Mouse (Mus musculus) lung, embryonic 15.5 days (tissue): ENCODE results near the gene Heatr6. TPM values are rescaled to one million over a fixed set of nuclear protein-coding genes. Genes with fewer than 3 reads are reported as not detected.

Experiments
- ATAC-seq: fragments of 200-750 bp; cut with Nextera tagmentation; 2 replicates; pipeline ENCODE4 v1.8.0; 2017; ENCODE audit warnings: moderate number of reproducible peaks, borderline replicate concordance; ENCODE audit not compliant: low FRiP score, low TSS enrichment; ENCODE audit errors: extremely low read depth
- H3K27ac ChIP-seq: fragments of 300-500 bp; sonication (generic); 2 replicates; pipeline ENCODE4 v1.5.1; 2015; ENCODE audit warnings: moderate library complexity, mild to moderate bottlenecking, inconsistent platforms
- H3K27me3 ChIP-seq: fragments of 300-500 bp; sonication (generic); 2 replicates; pipeline ENCODE4 v1.6.1; 2015; ENCODE audit warnings: inconsistent platforms
- H3K36me3 ChIP-seq: fragments of 300-500 bp; sonication (generic); 2 replicates; pipeline ENCODE4 v1.6.1; 2015; ENCODE audit warnings: inconsistent platforms
- H3K4me1 ChIP-seq: fragments of 300-500 bp; sonication (generic); 2 replicates; pipeline ENCODE4 v1.6.1; 2015; ENCODE audit warnings: inconsistent platforms
- H3K4me2 ChIP-seq: fragments of 300-500 bp; sonication (generic); 2 replicates; pipeline ENCODE4 v1.6.1; 2015; ENCODE audit warnings: inconsistent platforms, mild to moderate bottlenecking, moderate library complexity
- H3K4me3 ChIP-seq: fragments of 300-500 bp; sonication (generic); 2 replicates; pipeline ENCODE4 v1.5.1; 2015; ENCODE audit warnings: mild to moderate bottlenecking, inconsistent platforms
- H3K9ac ChIP-seq: fragments of 300-500 bp; sonication (generic); 2 replicates; pipeline ENCODE4 v1.6.1; 2015; ENCODE audit warnings: inconsistent platforms
- H3K9me3 ChIP-seq: fragments of 300-500 bp; sonication (generic); 2 replicates; pipeline ENCODE4 v1.6.1; 2016; ENCODE audit warnings: inconsistent platforms
- WGBS: fragments of 180-500 bp; shearing (Covaris S2); methylation state at CpG from one replicate; pipeline ENCODE4 v1.1.7; 2015; 5-methylcytosine and 5-hydroxymethylcytosine counted together
- polyA plus RNA-seq: library from polyadenylated mRNA; unstranded; fragments of >200 nt; fragmentation: Nextera tagmentation; extraction: Ambion mirVana; gene quantifications from 2 replicates; pipeline ENCODE4 v1.2.1, GENCODE M21; 2015

Heatr6 gene
- polyA plus RNA-seq, 1 experiment from 2014 or later: 23.2 TPM

DNA sequence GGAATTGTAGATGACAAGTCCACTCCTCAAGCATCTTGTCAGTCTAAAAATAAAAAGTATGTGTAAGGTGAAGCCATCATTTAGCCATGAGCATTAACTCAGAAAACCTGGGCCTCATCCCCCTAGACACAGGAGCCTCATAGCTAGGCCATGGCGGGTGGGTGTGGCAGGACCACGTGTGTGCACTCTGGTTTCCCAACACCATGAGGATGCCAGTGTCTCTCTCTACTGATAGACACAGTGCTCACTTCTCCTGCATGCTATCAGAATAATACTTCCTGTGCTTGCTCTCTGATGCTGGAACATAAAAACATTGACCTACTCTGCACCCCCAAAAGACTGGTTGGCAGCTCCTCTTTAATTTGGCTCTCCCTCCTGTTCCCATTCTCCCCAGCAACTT is 17.6 kb upstream of the Heatr6 start:
- WGBS: 59% methylated on average over 2 of the region's 2 CpGs
- Histone ChIP-seq H3K4me2 (no peak overlapping the region), H3K27me3 (no peaks in the 10 kb centered on the region), H3K9me3 (no peaks in the 10 kb centered on the region), H3K27ac (no peak overlapping the region), H3K4me1 (peaks cover 7% of the 10 kb centered on the region; the same call in 1 of the 2 replicates), H3K36me3 (no peaks in the 10 kb centered on the region), H3K9ac (no peak overlapping the region), H3K4me3 (no peak overlapping the region)
- ATAC-seq: no peak

DNA sequence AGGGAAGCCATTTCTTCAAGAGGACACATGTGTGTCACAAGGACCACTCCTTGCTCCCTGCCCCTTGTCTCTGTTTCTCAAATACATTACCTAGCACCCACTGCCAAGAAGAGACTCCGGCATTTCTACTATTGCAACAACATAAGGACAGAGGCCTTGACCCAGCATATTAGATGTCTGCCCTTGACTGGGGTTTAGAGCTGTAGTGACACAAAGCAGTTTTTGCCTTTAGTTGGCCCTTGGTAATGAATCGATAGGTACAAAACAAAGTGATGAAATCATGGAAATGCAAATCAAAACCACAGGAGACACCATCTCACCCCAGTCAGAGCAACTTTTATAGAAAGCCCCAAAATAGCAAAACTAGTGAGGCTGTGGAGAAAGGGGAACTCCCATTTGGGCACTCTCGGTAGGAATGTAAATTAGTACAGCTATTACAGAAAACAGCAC is 16.4 kb upstream of the Heatr6 start:
- H3K27ac ChIP-seq: no peak overlapping the region
- H3K9me3 ChIP-seq: no peaks in the 10 kb centered on the region
- WGBS: 71% methylated on average over 3 of the region's 3 CpGs
- H3K36me3 ChIP-seq: no peaks in the 10 kb centered on the region
- H3K4me2 ChIP-seq: no peak overlapping the region
- no peaks in the 10 kb centered on the region for H3K27me3 ChIP-seq
- no peak overlapping the region for H3K9ac ChIP-seq
- ATAC-seq: no peak
- no peak overlapping the region for H3K4me3 ChIP-seq
- H3K4me1 ChIP-seq: peaks cover 11% of the 10 kb centered on the region; the same call in 1 of the 2 replicates

DNA sequence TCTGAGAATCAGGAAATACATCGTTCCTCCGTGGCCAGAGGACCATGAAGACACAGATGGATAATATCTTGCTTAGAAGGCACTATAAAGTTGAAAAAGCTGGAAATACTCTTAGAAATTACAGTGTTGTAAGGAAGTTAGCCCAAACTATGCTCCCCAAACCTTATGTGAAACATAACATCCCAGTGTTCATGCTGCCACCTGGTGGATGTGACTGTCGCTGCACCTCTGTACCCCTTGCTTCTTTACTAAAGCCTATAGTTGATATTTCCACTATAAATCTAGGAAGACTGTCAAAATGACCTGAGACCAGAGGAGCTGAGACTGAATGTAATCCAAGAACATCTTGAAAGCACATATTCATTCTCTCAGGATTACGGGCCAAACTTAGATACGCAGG is 14.3 kb upstream of the Heatr6 start:
- Histone ChIP-seq H3K4me1 (peaks cover 11% of the 10 kb centered on the region; the same call in 1 of the 2 replicates), H3K4me2 (no peak overlapping the region), H3K9me3 (no peaks in the 10 kb centered on the region), H3K27me3 (no peaks in the 10 kb centered on the region), H3K36me3 (no peaks in the 10 kb centered on the region), H3K9ac (no peak overlapping the region), H3K27ac (no peak overlapping the region), H3K4me3 (no peak overlapping the region)
- WGBS: 21% methylated on average over 5 of the region's 5 CpGs
- no peak for ATAC-seq

DNA sequence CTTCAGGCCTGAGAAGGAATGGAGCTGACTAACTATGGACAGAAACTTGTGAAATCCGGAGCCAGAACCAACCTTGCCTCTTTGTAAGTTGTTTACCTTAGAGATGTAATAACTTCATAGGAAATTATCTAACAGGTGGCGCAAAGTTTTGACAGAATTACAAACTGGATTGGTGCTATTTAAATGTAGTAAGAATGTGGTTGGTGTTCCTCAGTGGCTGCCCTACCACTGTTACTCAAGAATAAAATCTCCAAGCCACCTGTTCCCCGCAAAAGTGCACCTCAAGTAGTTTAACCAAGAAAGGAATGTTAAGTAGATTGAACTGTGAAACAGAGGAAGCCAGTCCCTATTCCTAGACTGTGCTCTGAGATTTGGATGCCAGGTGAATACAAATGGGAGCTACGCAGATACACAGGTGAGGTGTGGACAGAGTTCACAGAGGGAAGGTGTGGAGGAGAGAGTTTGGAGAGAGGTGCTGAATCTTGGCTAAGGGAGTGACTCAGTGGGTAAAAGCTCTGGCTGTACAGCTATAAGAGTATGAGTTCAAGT is 13.0 kb upstream of the Heatr6 start:
- peak; percentile 80; the same call in 1 of the 2 replicates for ATAC-seq
- Histone ChIP-seq H3K4me3 (no peak overlapping the region), H3K9ac (no peak overlapping the region), H3K27me3 (no peaks in the 10 kb centered on the region; the same call in 1 of the 2 replicates), H3K4me2 (no peak overlapping the region), H3K4me1 (peaks cover 11% of the 10 kb centered on the region; the same call in 1 of the 2 replicates), H3K9me3 (no peaks in the 10 kb centered on the region), H3K27ac (peak overlapping the region; percentile 72), H3K36me3 (no peaks in the 10 kb centered on the region)
- WGBS: 47% methylated on average over 4 of the region's 4 CpGs

DNA sequence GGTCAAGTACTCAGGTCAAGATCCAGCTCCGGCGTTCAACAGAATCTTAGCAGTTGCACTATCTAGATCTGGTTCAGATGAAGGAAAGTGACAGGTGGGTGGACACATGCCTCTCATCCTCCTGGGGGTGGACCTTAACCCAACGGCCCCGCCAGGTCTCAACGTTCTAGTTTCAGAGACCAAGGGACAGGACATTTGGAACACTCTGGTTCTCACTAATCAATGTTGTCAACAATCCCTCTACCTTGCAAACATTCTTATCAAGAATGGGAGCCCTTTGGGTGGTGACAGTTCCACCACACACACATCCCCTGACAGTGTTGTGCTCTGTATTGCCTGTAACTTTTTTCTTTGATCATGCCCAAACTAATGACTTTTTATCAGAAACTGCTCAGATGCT is 11.7 kb upstream of the Heatr6 start:
- peaks cover 2% of the 10 kb centered on the region for H3K27me3 ChIP-seq
- 47% methylated on average over 5 of the region's 5 CpGs for WGBS
- H3K4me3 ChIP-seq: no peak overlapping the region
- peaks cover 11% of the 10 kb centered on the region; the same call in 1 of the 2 replicates for H3K4me1 ChIP-seq
- no peak overlapping the region for H3K9ac ChIP-seq
- no peak overlapping the region for H3K4me2 ChIP-seq
- no peaks in the 10 kb centered on the region for H3K36me3 ChIP-seq
- H3K27ac ChIP-seq: no peak overlapping the region
- H3K9me3 ChIP-seq: no peaks in the 10 kb centered on the region
- ATAC-seq: no peak

DNA sequence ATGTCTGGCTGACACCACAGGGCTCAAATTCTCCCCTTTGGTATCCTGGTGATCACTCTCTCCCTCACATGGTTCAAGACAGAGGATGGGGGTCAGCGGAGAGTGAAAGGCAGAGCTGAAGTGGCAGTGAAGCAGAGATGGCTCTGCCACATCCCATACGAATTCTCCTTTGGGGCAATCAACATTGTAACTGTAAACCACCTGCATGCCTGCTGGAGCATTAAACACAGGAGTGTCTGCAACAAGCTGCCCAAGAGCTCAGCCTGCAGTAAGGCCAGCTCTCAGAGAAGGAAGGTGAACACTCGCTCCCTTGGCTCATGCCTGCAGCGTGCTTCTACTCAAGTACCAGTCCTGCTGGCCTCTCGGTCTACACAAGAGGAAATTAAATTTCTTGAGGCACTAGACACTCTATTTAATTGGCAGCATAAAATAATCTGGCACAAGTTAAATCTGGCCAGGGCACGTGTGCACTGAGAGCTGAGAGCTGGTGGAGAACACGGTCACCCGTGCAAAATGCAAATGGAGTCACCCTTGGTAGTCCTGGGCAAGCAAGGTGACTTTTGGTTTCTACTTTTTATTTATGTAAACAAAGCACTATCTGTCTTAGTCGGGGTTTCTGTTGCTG is 10.7 kb upstream of the Heatr6 start:
- Histone ChIP-seq H3K4me1 (peaks cover 11% of the 10 kb centered on the region; the same call in 1 of the 2 replicates), H3K27me3 (peaks cover 4% of the 10 kb centered on the region), H3K27ac (peak overlapping the region; percentile 18; the same call in 1 of the 2 replicates), H3K36me3 (no peaks in the 10 kb centered on the region), H3K4me3 (no peak overlapping the region), H3K4me2 (no peak overlapping the region), H3K9ac (no peak overlapping the region), H3K9me3 (no peaks in the 10 kb centered on the region)
- ATAC-seq: no peak
- 63% methylated on average over 9 of the region's 9 CpGs for WGBS

DNA sequence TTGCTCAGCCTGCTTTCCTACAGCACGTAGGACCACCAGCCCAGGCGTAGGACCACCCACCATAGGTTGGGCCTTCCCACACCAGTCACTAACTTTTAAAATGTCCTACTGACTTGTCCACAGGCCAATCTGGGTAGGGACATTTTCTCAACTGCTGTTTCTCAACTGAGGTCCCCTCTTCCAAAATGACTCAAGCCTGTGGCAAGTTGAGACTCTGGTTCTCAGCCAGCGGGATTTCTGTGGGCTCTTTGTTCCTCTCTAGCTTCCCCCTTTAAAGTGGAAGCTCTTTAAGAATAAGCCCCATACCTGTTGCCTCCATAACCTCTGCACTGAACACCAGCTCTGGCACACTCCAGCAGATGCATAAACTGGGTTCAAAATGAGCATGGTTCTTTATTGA is 10.0 kb upstream of the Heatr6 start:
- Histone ChIP-seq H3K4me2 (no peak overlapping the region), H3K36me3 (no peaks in the 10 kb centered on the region), H3K27me3 (peaks cover 4% of the 10 kb centered on the region), H3K9me3 (no peaks in the 10 kb centered on the region), H3K27ac (no peak overlapping the region), H3K9ac (no peak overlapping the region), H3K4me3 (no peak overlapping the region), H3K4me1 (peaks cover 11% of the 10 kb centered on the region; the same call in 1 of the 2 replicates)
- no peak for ATAC-seq
- WGBS: 77% methylated on average over 3 of the region's 3 CpGs

DNA sequence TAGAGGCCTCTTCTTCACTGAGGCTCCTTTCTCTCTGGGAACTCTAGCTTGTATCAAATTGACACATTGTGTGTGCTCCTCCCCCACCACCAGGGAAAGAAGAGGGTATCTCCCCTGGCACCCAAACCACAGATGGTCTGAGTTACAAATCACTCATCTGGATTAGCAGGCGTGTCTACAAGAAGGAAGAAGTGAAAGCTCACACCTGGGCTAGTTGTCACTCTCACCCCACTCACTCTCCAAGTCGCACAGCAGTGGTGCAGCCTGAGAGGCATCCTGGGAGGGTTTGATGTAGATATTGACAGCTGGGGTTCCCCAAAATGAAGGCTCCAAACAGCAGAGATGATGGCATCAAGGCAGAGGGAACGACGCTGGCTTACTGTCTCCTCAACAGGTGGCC is 7.3 kb upstream of the Heatr6 start:
- peaks cover under 1% of the 10 kb centered on the region; the same call in 1 of the 2 replicates for H3K4me1 ChIP-seq

DNA sequence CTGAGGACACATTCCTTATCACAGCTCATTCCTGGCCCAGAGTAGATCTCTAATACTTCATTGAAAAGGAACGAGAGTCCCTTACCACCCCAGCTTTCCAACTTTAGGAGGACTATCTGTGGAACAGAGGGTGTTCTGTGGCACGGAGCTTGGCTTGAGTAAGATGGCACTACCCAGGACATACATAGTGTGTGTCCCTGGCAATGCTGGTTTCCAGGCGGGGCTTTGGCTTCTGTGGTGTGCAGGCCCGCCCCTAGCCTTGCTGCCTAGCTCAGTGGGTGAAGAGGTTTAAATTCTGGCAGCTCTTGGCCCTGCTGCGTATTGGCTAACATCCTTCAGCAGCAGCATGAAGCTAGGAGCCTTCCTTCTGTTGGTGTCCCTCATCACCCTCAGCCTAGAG is 6.8 kb upstream of the Heatr6 start, which contains the start of gene Wfdc21:
Gene Wfdc21 (plus strand): TSS at position 260 of the 400 bp plus-strand sequence.
- Histone ChIP-seq H3K27me3 (peaks cover 13% of the 10 kb centered on the region), H3K9me3 (no peaks in the 10 kb centered on the region)
- ATAC-seq: no peak

More for the DNA sequence above, 7.3 kb upstream of the Heatr6 start:
- Histone ChIP-seq H3K27ac (no peak overlapping the region), H3K27me3 (peaks cover 8% of the 10 kb centered on the region), H3K4me2 (no peak overlapping the region), H3K36me3 (no peaks in the 10 kb centered on the region), H3K9me3 (no peaks in the 10 kb centered on the region), H3K4me3 (no peak overlapping the region), H3K9ac (no peak overlapping the region)
- WGBS: 47% methylated on average over 4 of the region's 4 CpGs
- ATAC-seq: no peak

DNA sequence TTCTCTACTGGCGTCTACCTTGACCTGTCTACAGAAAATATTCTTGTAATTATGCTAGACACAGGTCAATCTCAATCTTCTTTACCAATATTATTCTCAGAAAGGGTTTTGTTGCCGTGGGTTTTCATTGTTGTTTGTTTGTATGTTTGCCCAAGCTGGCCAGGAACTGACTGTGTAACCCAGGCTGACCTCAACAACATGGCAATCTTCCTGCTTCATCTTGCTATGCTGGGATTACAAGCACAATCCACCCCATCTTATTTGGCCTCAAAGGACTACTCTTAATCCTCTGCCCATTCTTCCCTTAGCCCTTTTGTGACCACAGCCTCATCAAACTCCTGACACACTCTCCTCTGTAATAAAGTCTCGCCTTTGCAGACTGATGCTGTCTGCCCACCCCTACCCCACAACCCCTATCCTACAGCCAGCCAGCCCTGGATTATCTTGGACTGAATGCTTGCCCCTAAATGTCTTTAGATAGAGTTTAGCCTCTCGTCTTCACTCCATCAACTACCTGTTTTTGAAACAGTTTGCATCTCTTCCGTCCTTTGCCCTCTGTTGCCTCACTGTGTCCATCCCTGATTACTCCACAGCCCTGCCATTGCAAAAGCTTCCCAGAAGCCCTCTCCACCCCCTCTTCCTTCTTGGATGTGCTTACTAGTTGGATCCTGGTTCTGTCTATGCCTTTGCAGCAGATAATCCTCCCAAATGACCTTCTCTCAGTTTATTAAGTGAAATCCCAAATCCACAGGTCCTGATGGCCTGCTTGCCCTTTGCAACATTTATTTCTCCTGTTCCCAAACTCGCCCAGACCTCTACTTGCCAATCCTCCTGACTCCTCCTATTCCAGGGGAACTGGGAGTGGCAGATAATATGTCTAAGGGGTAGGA is 5.9 kb upstream of the Heatr6 start:
- Histone ChIP-seq H3K27ac (no peak overlapping the region), H3K9me3 (no peaks in the 10 kb centered on the region), H3K4me1 (no peaks in the 10 kb centered on the region), H3K36me3 (no peaks in the 10 kb centered on the region), H3K27me3 (peaks cover 21% of the 10 kb centered on the region), H3K9ac (no peak overlapping the region), H3K4me3 (no peak overlapping the region), H3K4me2 (no peak overlapping the region)
- no peak for ATAC-seq
- 59% methylated on average over 6 of the region's 6 CpGs for WGBS

More for the DNA sequence above, 6.8 kb upstream of the Heatr6 start, which contains the start of gene Wfdc21:
- 63% methylated on average over 5 of the region's 5 CpGs for WGBS
- H3K36me3 ChIP-seq: no peaks in the 10 kb centered on the region
- H3K27ac ChIP-seq: no peak within 1 kb of the TSS
- no peak within 1 kb of the TSS for H3K4me2 ChIP-seq
- H3K4me3 ChIP-seq: no peak within 1 kb of the TSS
- H3K9ac ChIP-seq: no peak within 1 kb of the TSS
- H3K4me1 ChIP-seq: no peaks in the 10 kb centered on the region

DNA sequence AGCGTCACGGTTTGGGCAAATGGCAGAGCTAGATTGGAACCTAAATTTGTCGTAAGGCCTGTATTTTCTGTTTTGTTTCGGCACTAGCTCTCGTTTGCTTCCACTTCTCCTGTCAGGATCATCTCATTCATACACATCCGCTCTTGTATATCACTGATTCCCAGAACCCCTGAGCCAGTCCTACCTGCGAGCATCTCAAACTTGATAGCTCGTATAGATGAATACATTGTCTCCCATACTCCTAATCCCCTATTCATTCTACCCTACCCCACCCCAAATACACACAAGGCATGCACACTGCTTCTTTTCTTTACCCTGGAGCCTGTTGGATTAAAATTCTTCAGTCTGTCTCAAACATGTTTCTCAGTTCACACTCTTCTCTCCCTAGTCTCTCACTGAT is 731 bp downstream of the Heatr6 start:
- Histone ChIP-seq H3K36me3 (peaks cover 33% of the 10 kb centered on the region), H3K4me3 (peak overlapping the region; percentile 81), H3K4me1 (peaks cover 13% of the 10 kb centered on the region), H3K27me3 (peaks cover 14% of the 10 kb centered on the region; the same call in 1 of the 2 replicates), H3K9me3 (no peaks in the 10 kb centered on the region), H3K4me2 (peak overlapping the region; percentile 57), H3K27ac (peak overlapping the region; percentile 82; the same call in 1 of the 2 replicates), H3K9ac (peak overlapping the region; percentile 75)
- ATAC-seq: no peak
- WGBS: 5% methylated on average over 8 of the region's 8 CpGs
